Mouse (Mus musculus) liver, adult 2 months (tissue): ENCODE results near the gene Nsg2.

Experiments used
- CTCF ChIP-seq: fragments of 200-500 bp; IDR thresholded peaks from 2 replicates; pipeline ENCODE4 v1.5.1; 2011; ENCODE audit warnings: low read depth, low read length, control low read depth
- POLR2A ChIP-seq: fragments of 200-500 bp; IDR thresholded peaks from 2 replicates; pipeline ENCODE4 v1.6.1; 2011; ENCODE audit warnings: low read length, control low read depth; ENCODE audit not compliant: insufficient read depth; ENCODE audit errors: extremely low read depth

DNA sequence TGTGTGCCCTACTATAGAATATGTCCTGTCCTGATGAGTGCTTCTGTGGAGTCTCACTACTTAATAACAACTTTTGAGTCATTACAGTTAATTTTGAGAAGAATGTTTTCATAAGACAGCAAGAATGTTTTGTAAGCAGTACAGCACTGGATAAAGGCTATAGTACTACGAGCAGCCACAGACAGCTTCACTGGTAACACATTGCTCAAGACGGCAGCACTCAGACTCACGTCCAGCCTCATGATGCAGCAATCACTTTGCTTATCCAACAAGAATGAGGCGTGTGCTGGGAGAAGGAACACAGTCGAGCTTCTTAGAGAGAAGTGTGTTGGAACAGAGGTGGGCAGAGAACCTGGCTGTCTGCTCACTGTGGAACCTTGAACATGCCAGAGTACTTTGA is 24.1 kb upstream of the Nsg2 start:
- no peak for TF ChIP-seq CTCF
- no peak for TF ChIP-seq POLR2A
